Mouse (Mus musculus): ENCODE results near the gene Gm12216.

DNA sequence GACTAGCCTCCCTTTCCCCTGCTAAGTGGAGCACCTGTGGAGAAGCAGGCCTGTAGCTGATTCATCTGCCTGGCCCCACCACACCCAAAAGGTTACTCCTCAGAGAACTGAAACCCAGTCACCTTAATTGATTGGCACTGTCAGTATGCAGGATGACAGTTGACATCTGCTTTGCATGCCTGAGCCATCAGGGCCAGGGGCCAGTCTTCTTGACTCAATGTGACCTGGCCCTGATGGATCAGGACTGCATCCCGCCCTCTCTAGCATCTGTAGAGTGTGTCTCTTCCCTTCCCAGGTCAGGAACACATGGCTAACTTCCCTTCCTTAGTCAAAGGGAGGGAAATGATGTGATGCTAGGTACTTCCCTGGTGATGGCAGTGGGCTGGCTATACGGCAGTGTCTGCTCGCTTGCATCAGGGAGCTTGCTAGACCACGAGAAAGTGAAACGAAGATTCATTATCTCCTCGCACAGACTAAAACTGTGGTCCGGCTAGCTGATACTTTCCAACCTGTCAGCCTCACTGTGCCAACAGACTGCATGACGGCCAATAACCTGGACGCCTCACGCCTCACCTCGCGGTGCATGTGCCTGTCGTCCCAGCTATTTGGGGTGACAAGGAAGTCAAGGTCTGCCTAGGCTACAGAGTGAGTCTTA, 38.4 kb downstream of the Gm12216 start:
- TF ChIP-seq CTCF (IDR thresholded peaks at IDR 0.05; ENCODE audit: low read depth) (no peak), EP300 (IDR thresholded peaks at IDR 0.05; ENCODE audit: low read depth) (no peak)
